8 mouse cellular contexts compared by ENCODE assay signal in genomic region chr5:122049664-122050016, GRCm38 (mm10). TPM values are rescaled to one million over a fixed set of nuclear protein-coding genes. Genes with fewer than 3 reads are reported as not detected.
DNase-seq lines count a peak whose midpoint lies in the region; ATAC-seq and TF ChIP-seq lines count a peak whose summit lies in the region.

No protein-coding gene starts in this region.

- no peak for TF ChIP-seq POLR2A in CH12.LX (IDR thresholded peaks at IDR 0.05; ENCODE audit: low read depth, low read length)
- TF ChIP-seq POLR2A in cortical plate, adult 2 months (IDR thresholded peaks at IDR 0.05; ENCODE audit: extremely low read depth, insufficient read depth, low read length): no peak

- peaks cover 30% of the 10 kb centered on the region for H3K4me1 ChIP-seq in heart, embryonic 11.5 days (ENCODE audit: control insufficient read depth, insufficient read depth, low read length)
- peaks cover 5% of the 10 kb centered on the region in 2 experiments; a peak in 1 of 4 replicates for H3K4me1 ChIP-seq in CH12.LX (ENCODE audit: control insufficient read depth in 1 of 2, insufficient read depth in 2 of 2)
- H3K4me1 ChIP-seq in cortical plate, adult 2 months (ENCODE audit: control insufficient read depth, insufficient read depth, low read length): peaks cover 1% of the 10 kb centered on the region; the same call in 1 of the 2 replicates
- peaks cover 11% of the 10 kb centered on the region for H3K4me1 ChIP-seq in hindbrain, embryonic 11.5 days (replicated peaks; ENCODE audit: control insufficient read depth, insufficient read depth, low read length)
- H3K4me1 ChIP-seq in liver, embryonic 14.5 days (replicated peaks; ENCODE audit: control insufficient read depth in 2 of 2, insufficient read depth in 2 of 2, low read length in 1 of 2): peaks cover 0 to 4% of the 10 kb centered on the region in 2 experiments; a peak in 1 of 4 replicates

- WGBS in heart, embryonic 11.5 days (ENCODE audit: insufficient replicate concordance): under 1% methylated on average over 18 of the region's 43 CpGs
- under 1% methylated on average over 23 of the region's 43 CpGs for WGBS in hindbrain, embryonic 11.5 days
- WGBS in liver, embryonic 14.5 days (ENCODE audit: insufficient replicate concordance): under 1% methylated on average over 20 of the region's 43 CpGs

- no peaks in the 10 kb centered on the region for H3K9me3 ChIP-seq in heart, embryonic 11.5 days (replicated peaks; ENCODE audit: control insufficient read depth, low read length)
- H3K9me3 ChIP-seq in CH12.LX (replicated peaks; ENCODE audit: low read length): no peaks in the 10 kb centered on the region
- H3K9me3 ChIP-seq in hindbrain, embryonic 11.5 days (ENCODE audit: control insufficient read depth, low read length): no peaks in the 10 kb centered on the region
- H3K9me3 ChIP-seq in liver, embryonic 14.5 days (ENCODE audit: control insufficient read depth, low read length): no peaks in the 10 kb centered on the region

- H3K36me3 ChIP-seq in heart, embryonic 11.5 days (ENCODE audit: control insufficient read depth, insufficient read depth, low read length): no peaks in the 10 kb centered on the region
- no peaks in the 10 kb centered on the region for H3K36me3 ChIP-seq in CH12.LX (replicated peaks in 1 of 2; ENCODE audit: control insufficient read depth in 1 of 2, insufficient read depth in 1 of 2, low read length in 1 of 2)
- no peaks in the 10 kb centered on the region for H3K36me3 ChIP-seq in hindbrain, embryonic 11.5 days (ENCODE audit: control insufficient read depth, insufficient read depth, low read length)
- H3K36me3 ChIP-seq in liver, embryonic 14.5 days (replicated peaks; ENCODE audit: control insufficient read depth, insufficient read depth, low read depth): no peaks in the 10 kb centered on the region

- peak overlapping the region; percentile 90 for H3K4me2 ChIP-seq in heart, embryonic 11.5 days
- peak overlapping the region; percentile 48 for H3K4me2 ChIP-seq in CH12.LX (ENCODE audit: insufficient read depth, low read depth, poor library complexity, severe bottlenecking)
- peak overlapping the region; percentile 87 for H3K4me2 ChIP-seq in hindbrain, embryonic 11.5 days (replicated peaks; ENCODE audit: low read depth, low read length)
- H3K4me2 ChIP-seq in liver, embryonic 14.5 days (ENCODE audit: low read depth): peak overlapping the region; percentile 65

- TF ChIP-seq CTCF in CH12.LX (conservative IDR thresholded peaks at IDR 0.05 in 1 of 2, IDR thresholded peaks at IDR 0.05 in 1 of 2; ENCODE audit: low read depth in 2 of 2, low read length in 2 of 2): no peak
- TF ChIP-seq CTCF in cortical plate, adult 2 months (IDR thresholded peaks at IDR 0.05; ENCODE audit: extremely low read depth, insufficient read depth, low read length): no peak
- TF ChIP-seq CTCF in liver, embryonic 14.5 days (IDR thresholded peaks at IDR 0.05; ENCODE audit: low read depth): no peak

- H3K4me3 ChIP-seq in heart, embryonic 11.5 days (ENCODE audit: low read depth, low read length): peak overlapping the region; percentile 81
- peak overlapping the region in 2 of 3 experiments; percentile 35 to 71 for H3K4me3 ChIP-seq in CH12.LX (replicated peaks in 1 of 3; ENCODE audit: low read depth in 2 of 3, low read length in 2 of 3, poor library complexity in 1 of 3)
- H3K4me3 ChIP-seq in cortical plate, adult 2 months (ENCODE audit: insufficient read depth, low read length): peak overlapping the region; percentile 61
- H3K4me3 ChIP-seq in hindbrain, embryonic 11.5 days (ENCODE audit: low read depth, low read length): peak overlapping the region; percentile 87
- peak overlapping the region; percentile 54 to 62 for H3K4me3 ChIP-seq in liver, embryonic 14.5 days (ENCODE audit: insufficient read depth in 1 of 2, low read depth in 2 of 2, low read length in 2 of 2)

- TF ChIP-seq RAD21 in CH12.LX (IDR thresholded peaks at IDR 0.05; ENCODE audit: low read depth, low read length): no peak

- no peaks in the 10 kb centered on the region for H3K79me2 ChIP-seq in CH12.LX (replicated peaks; ENCODE audit: control insufficient read depth, extremely low read depth, insufficient read depth, poor library complexity, severe bottlenecking)

- peaks cover 49% of the 10 kb centered on the region for H3K27me3 ChIP-seq in heart, embryonic 11.5 days (ENCODE audit: control insufficient read depth, insufficient read depth, low read length)
- peaks cover 95% of the 10 kb centered on the region for H3K27me3 ChIP-seq in CH12.LX (replicated peaks)
- peaks cover 15% of the 10 kb centered on the region; the same call in 1 of the 2 replicates for H3K27me3 ChIP-seq in hindbrain, embryonic 11.5 days (ENCODE audit: control insufficient read depth, insufficient read depth, low read length)
- peaks cover 41% of the 10 kb centered on the region for H3K27me3 ChIP-seq in liver, embryonic 14.5 days (ENCODE audit: control insufficient read depth, insufficient read depth, low read length)

- peak overlapping the region; percentile 62 for H3K27ac ChIP-seq in heart, embryonic 11.5 days (ENCODE audit: low read depth, low read length)
- H3K27ac ChIP-seq in CH12.LX (ENCODE audit: insufficient read depth, low read depth): no peak overlapping the region
- H3K27ac ChIP-seq in cortical plate, adult 2 months (ENCODE audit: insufficient read depth, low read length): no peak overlapping the region
- peak overlapping the region; percentile 96 for H3K27ac ChIP-seq in hindbrain, embryonic 11.5 days (ENCODE audit: low read depth, low read length)
- H3K27ac ChIP-seq in liver, embryonic 14.5 days: no peak overlapping the region

- ATAC-seq in heart, embryonic 11.5 days (replicated peaks; ENCODE audit: insufficient number of reproducible peaks, low FRiP score, low TSS enrichment): 0 out of 2 replicates have a peak, but pooled peaks have one; percentile 29
- peak; percentile 44; the same call in 1 of the 2 replicates for ATAC-seq in hindbrain, embryonic 11.5 days (ENCODE audit: low FRiP score)
- ATAC-seq in liver, embryonic 14.5 days (ENCODE audit: insufficient read depth): peak; percentile 8; the same call in 1 of the 2 replicates

- no peak for DNase-seq in heart, adult 9 months (ENCODE audit: low spot score in 2 of 2)
- no peak for DNase-seq in CH12.LX (ENCODE audit: extremely low read depth)
- peak; percentile 82 for DNase-seq in hindbrain, embryonic 11.5 days (ENCODE audit: low spot score)
- DNase-seq in liver, embryonic 14.5 days (ENCODE audit: low read depth in 3 of 3, low spot score in 3 of 3): no peak
- DNase-seq in retina, postnatal 7 days (ENCODE audit: low read depth, low spot score): peak; percentile 61
- DNase-seq in urinary bladder, adult 2 months (ENCODE audit: low spot score): no peak

- TF ChIP-seq EP300 in CH12.LX (IDR thresholded peaks at IDR 0.05; ENCODE audit: low read length): no peak
- TF ChIP-seq EP300 in liver, embryonic 14.5 days (IDR thresholded peaks at IDR 0.05; ENCODE audit: low read depth): no peak

- dilution Hi-C loops in CH12.LX (cut with MboI; ENCODE audit: extremely low pct_ligation_motif_present, extremely low pct_unique_long_range_greater_than_20kb, low sequenced_read_pairs): no loop called here

- peak overlapping the region; percentile 88 for H3K9ac ChIP-seq in heart, embryonic 11.5 days (ENCODE audit: low read depth, low read length)
- peak overlapping the region; percentile 26; the same call in 1 of the 2 replicates for H3K9ac ChIP-seq in CH12.LX (ENCODE audit: insufficient read depth, low read depth)
- H3K9ac ChIP-seq in hindbrain, embryonic 11.5 days (ENCODE audit: low read depth, low read length): peak overlapping the region; percentile 90
- no peak overlapping the region for H3K9ac ChIP-seq in liver, embryonic 14.5 days (replicated peaks)

- in situ Hi-C loops in CH12.LX (cut with MboI; ENCODE audit: low pct_ligation_motif_present, low pct_unique_long_range_greater_than_20kb, low sequenced_read_pairs): no loop called here

TF ChIP-seq in CH12.LX, 34 proteins besides CTCF, POLR2A, EP300 and RAD21:
- no peak for TF ChIP-seq MYC (IDR thresholded peaks at IDR 0.05; ENCODE audit: low read depth, low read length)
- no peak for TF ChIP-seq ZNF384 (IDR thresholded peaks at IDR 0.05; ENCODE audit: low read depth, low read length)
- TF ChIP-seq IRF4 (IDR thresholded peaks at IDR 0.05; ENCODE audit: low read depth, low read length): no peak
- TF ChIP-seq NRF1 (IDR thresholded peaks at IDR 0.05; ENCODE audit: low read depth, low read length): peak; percentile 59
- TF ChIP-seq UBTF (IDR thresholded peaks at IDR 0.05; ENCODE audit: low read depth, low read length): no peak
- TF ChIP-seq MXI1 (IDR thresholded peaks at IDR 0.05; ENCODE audit: low read depth, low read length): no peak

RNA-seq across cellular contexts. Expression of gene Cux2, which starts 0.3 kb away (rescaled TPM):
- 4.7 and 7.1 TPM in 2 replicates for polyA plus RNA-seq in heart, embryonic 11.5 days (2014; fragmentation: Nextera tagmentation; extraction: Ambion mirVana)
- total RNA-seq in CH12.LX (2012; rRNA removed) (0.17 TPM in 1 of 2 replicates, not detected in the other), CH12.LX (2014; rRNA removed) (not detected in 2 replicates)
- not detected in 2 replicates for polyA plus RNA-seq in CH12.LX (2012; ENCODE audit: insufficient read length, low read depth)
- polyA plus RNA-seq in cortical plate, adult 2 months (2012; rRNA removed): 104 and 109 TPM in 2 replicates
- polyA plus RNA-seq in hindbrain, embryonic 11.5 days (2014; fragmentation: Nextera tagmentation; extraction: Ambion mirVana): 13.7 and 17.4 TPM in 2 replicates
- 1.4 and 1.6 TPM in 2 replicates for polyA plus RNA-seq in liver, embryonic 14.5 days (2012; rRNA removed)
- polyA plus RNA-seq in liver, embryonic 14.5 days (2014; fragmentation: Nextera tagmentation; extraction: Ambion mirVana): 1.0 and 1.2 TPM in 2 replicates
- 4.7 and 5.1 TPM in 2 replicates for polyA plus RNA-seq in urinary bladder, adult 2 months (2012; rRNA removed)

RNA-seq across cellular contexts. Expression of gene Myl2, which starts 51.1 kb away (rescaled TPM):
- 6,790 and 6,847 TPM in 2 replicates for polyA plus RNA-seq in heart, embryonic 11.5 days (2014; fragmentation: Nextera tagmentation; extraction: Ambion mirVana)
- total RNA-seq in CH12.LX (2012; rRNA removed) (not detected in 2 replicates), CH12.LX (2014; rRNA removed) (not detected in 2 replicates)
- polyA plus RNA-seq in CH12.LX (2012; ENCODE audit: insufficient read length, low read depth): not detected in 2 replicates
- polyA plus RNA-seq in cortical plate, adult 2 months (2012; rRNA removed): 2.3 and 2.4 TPM in 2 replicates
- polyA plus RNA-seq in hindbrain, embryonic 11.5 days (2014; fragmentation: Nextera tagmentation; extraction: Ambion mirVana): 0.77 and 1.2 TPM in 2 replicates
- polyA plus RNA-seq in liver, embryonic 14.5 days (2012; rRNA removed): 0.10 TPM in 1 of 2 replicates, not detected in the other
- not detected in 2 replicates for polyA plus RNA-seq in liver, embryonic 14.5 days (2014; fragmentation: Nextera tagmentation; extraction: Ambion mirVana)
- not detected in 2 replicates for polyA plus RNA-seq in urinary bladder, adult 2 months (2012; rRNA removed)

Comparison
In these comparisons a context has a peak if more than half of its experiments do, and no peak if none do; other contexts are left out.
1. H3K27ac ChIP-seq: peak in heart, embryonic 11.5 days (single experiment) and hindbrain, embryonic 11.5 days (single experiment); none in CH12.LX (single experiment), cortical plate, adult 2 months (single experiment) and liver, embryonic 14.5 days (single experiment).
2. DNase-seq: peak in hindbrain, embryonic 11.5 days (single experiment) and retina, postnatal 7 days (single experiment); none in heart, adult 9 months (0 of 2), CH12.LX (single experiment), liver, embryonic 14.5 days (0 of 3) and urinary bladder, adult 2 months (single experiment).
3. RNA of gene Myl2, which starts 51.1 kb away (polyA plus RNA-seq): 6,790 to 6,847 TPM in heart, embryonic 11.5 days; 2.3 to 2.4 TPM in cortical plate, adult 2 months, 0.77 to 1.2 TPM in hindbrain, embryonic 11.5 days, 0.10 TPM in liver, embryonic 14.5 days, not detected in urinary bladder, adult 2 months and not detected in CH12.LX; every median in the first group is over 1,000 times any median in the second.
4. Peak in every context shown above with its lines, with median percentiles within 50 percentile points of each other: ATAC-seq, H3K4me2 ChIP-seq and H3K4me3 ChIP-seq.